Mouse (Mus musculus) lung, adult 2 months (tissue): Measurements from ENCODE around the gene Mogs.

ENCODE experiments used
- CTCF ChIP-seq: fragments of 200-500 bp; IDR thresholded peaks from 2 replicates; pipeline ENCODE4 v1.5.1; 2011; ENCODE audit warnings: mild to moderate bottlenecking, low read length, control low read depth; ENCODE audit not compliant: insufficient read depth
- POLR2A ChIP-seq: fragments of 200-500 bp; IDR thresholded peaks from 2 replicates; pipeline ENCODE4 v1.6.1; 2011; ENCODE audit warnings: low read depth, mild to moderate bottlenecking, control low read depth, low read length, borderline replicate concordance; ENCODE audit errors: extremely low read depth

DNA sequence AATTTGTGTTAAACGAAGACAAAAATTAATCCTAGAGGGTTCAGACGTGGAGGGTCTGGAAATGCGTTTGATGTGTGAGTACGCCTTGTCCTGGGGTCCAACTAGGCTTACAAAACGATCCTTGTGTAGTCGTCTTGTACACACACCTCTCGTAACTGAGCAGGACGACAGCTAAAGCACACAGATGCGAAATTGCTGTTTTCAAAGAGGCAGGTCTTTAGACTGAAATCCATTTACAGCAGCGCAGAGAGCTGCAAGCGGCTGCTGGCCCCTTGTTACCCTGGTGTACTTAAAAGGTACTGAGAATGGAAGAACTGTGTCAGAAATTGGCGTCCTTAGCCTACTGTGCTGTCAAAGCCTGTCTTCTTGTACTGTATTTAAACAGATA is 50.9 kb downstream of the Mogs start:
- no peak for TF ChIP-seq POLR2A
- no peak for TF ChIP-seq CTCF
